Mouse (Mus musculus) erythroblast, embryonic 14.5 days (primary cell): ENCODE measurements around the gene Tmem248. TPM values are rescaled to one million over a fixed set of nuclear protein-coding genes. Genes with fewer than 3 reads are reported as not detected.

ENCODE experiments used
- H3K27me3 ChIP-seq: 2 replicates; pipeline ENCODE4 v1.6.1; 2012; ENCODE audit warnings: inconsistent platforms; ENCODE audit not compliant: control insufficient read depth
- H3K36me3 ChIP-seq: 2 replicates; pipeline ENCODE4 v1.6.1; 2012; ENCODE audit warnings: mild to moderate bottlenecking, inconsistent platforms; ENCODE audit not compliant: control insufficient read depth
- H3K4me1 ChIP-seq: 2 replicates; pipeline ENCODE4 v1.6.1; 2012; ENCODE audit warnings: inconsistent platforms; ENCODE audit not compliant: control insufficient read depth
- H3K4me3 ChIP-seq: replicated peaks from 2 replicates; pipeline ENCODE3; 2012; ENCODE audit warnings: moderate library complexity, mild to moderate bottlenecking, inconsistent platforms
- H3K9me3 ChIP-seq: 2 replicates; pipeline ENCODE4 v1.6.1; 2012; ENCODE audit warnings: low read length, inconsistent platforms, mixed read lengths; ENCODE audit not compliant: control insufficient read depth
- GATA1 ChIP-seq: IDR thresholded peaks from 2 replicates; pipeline ENCODE4 v1.6.1; 2012; ENCODE audit warnings: low read length, inconsistent platforms, mixed read lengths
- TAL1 ChIP-seq: IDR thresholded peaks from 3 replicates; pipeline ENCODE4 v1.6.1; 2012; ENCODE audit warnings: low read length, inconsistent platforms, mixed read lengths
- polyA plus RNA-seq: library from polyadenylated mRNA; stranded (reverse); fragments of >175 nt; gene quantifications from 2 replicates; pipeline ENCODE4 v1.2.3, GENCODE M21; 2012

The Tmem248 gene
- polyA plus RNA-seq, 1 experiment = 7.8 TPM

GRCm38 (mm10) chr5:130290242-130290641 lies 73.4 kb downstream of the Tmem248 start:
- H3K36me3 ChIP-seq = peaks cover 88% of the 10 kb centered on the region
- H3K4me1 ChIP-seq = no peaks in the 10 kb centered on the region
- TF ChIP-seq GATA1 (no peak), TAL1 (no peak)
- H3K4me3 ChIP-seq = no peak overlapping the region
- peaks cover 7% of the 10 kb centered on the region for H3K9me3 ChIP-seq
- H3K27me3 ChIP-seq = no peaks in the 10 kb centered on the region

GRCm38 (mm10) chr5:130290775-130291174 lies 73.9 kb downstream of the Tmem248 start:
- Histone ChIP-seq H3K27me3 (no peaks in the 10 kb centered on the region), H3K4me3 (no peak overlapping the region), H3K9me3 (peaks cover 7% of the 10 kb centered on the region), H3K36me3 (peaks cover 85% of the 10 kb centered on the region), H3K4me1 (no peaks in the 10 kb centered on the region)
- no peak for TF ChIP-seq TAL1
- no peak for TF ChIP-seq GATA1

GRCm38 (mm10) chr5:130292976-130293375 lies 76.1 kb downstream of the Tmem248 start:
- Histone ChIP-seq H3K9me3 (peaks cover 7% of the 10 kb centered on the region), H3K4me3 (no peak overlapping the region), H3K4me1 (no peaks in the 10 kb centered on the region), H3K27me3 (no peaks in the 10 kb centered on the region), H3K36me3 (peaks cover 84% of the 10 kb centered on the region)
- TF ChIP-seq GATA1 (no peak), TAL1 (no peak)

Other genes starting within 250 kb of the Tmem248 start
- 0.28 and 0.51 TPM in 2 replicates for gene Gusb, start 214.0 kb upstream of the Tmem248 start, polyA plus RNA-seq
- 1.0 and 2.1 TPM in 2 replicates for gene Asl, start 187.8 kb upstream of the Tmem248 start, polyA plus RNA-seq
- gene Crcp, start 187.8 kb upstream of the Tmem248 start, polyA plus RNA-seq = 1.1 and 2.1 TPM in 2 replicates
- 2.3 and 3.4 TPM in 2 replicates for gene Tpst1, start 143.8 kb upstream of the Tmem248 start, polyA plus RNA-seq
- 1.4 and 2.1 TPM in 2 replicates for gene Kctd7, start 72.2 kb upstream of the Tmem248 start, polyA plus RNA-seq
- gene Rabgef1, start 45.3 kb upstream of the Tmem248 start, polyA plus RNA-seq = 4.2 and 4.7 TPM in 2 replicates
- gene Sbds, start 38.4 kb downstream of the Tmem248 start, polyA plus RNA-seq = 3.2 and 4.0 TPM in 2 replicates
- gene Tyw1, start 38.5 kb downstream of the Tmem248 start, polyA plus RNA-seq = 0.36 and 0.39 TPM in 2 replicates
- gene Caln1, start 152.4 kb downstream of the Tmem248 start, polyA plus RNA-seq = 0.01 TPM in 1 of 2 replicates, not detected in the other
- gene A330070K13Rik, start 167.6 kb downstream of the Tmem248 start, polyA plus RNA-seq = not detected in 2 replicates